Mouse (Mus musculus) heart, postnatal 36 days (tissue): ENCODE results near the gene Kctd6. TPM values are rescaled to one million over a fixed set of nuclear protein-coding genes. Genes with fewer than 3 reads are reported as not detected.
"Not testable (repeated sequence)": the region's sequence is repeated elsewhere in the genome, so short reads cannot be mapped to it uniquely, and the experiment has no call there.

ENCODE experiments used
- DNase-seq, 2 experiments: peaks; one replicate each; pipeline ENCODE4 v3.0.0; 2021 to 2022
- intact Hi-C: fragments of 180-260 bp; cut with DNase I; formaldehyde crosslinking; loops from one replicate; pipeline ENCODE4 v1.15.1; 2025
- total RNA-seq, 2 experiments: library from RNA; stranded (reverse); gene quantifications; 2 replicates each; pipeline ENCODE4 v1.2.3; 2021

Kctd6 gene
- 1 to 10 TPM; 9.3 to 9.5 TPM for total RNA-seq

DNA sequence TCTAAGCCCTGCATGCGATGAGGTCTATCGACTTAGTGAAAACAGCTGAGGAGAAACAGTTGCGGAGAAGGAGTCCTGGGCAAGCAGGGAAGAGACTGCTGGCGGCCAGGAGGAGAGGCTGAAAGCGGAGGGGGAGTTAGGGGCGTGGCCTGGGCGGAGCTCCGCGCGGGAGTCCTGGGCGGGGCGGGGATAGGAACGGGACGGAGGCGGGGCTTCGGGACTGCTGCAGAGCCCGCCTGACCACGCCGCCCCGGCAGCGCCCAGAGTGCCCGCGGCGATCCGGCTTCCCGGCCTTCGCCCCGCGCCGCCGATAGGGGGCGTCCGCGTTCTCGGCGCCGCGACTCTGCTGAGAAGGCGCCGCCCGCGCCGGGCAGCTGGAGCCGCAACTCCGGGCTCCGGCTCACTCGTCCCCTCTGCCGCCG lies at the start of gene Kctd6:
Kctd6 (plus strand) TSS at position 338 of the 422 bp plus-strand sequence.
- intact Hi-C loops: loop anchor here (2.0 kb wide), 1 partner anchor 41 kb away; the partner anchor contains the start of gene Pdhb
- DNase-seq: peak; percentile 98 to 99

DNA sequence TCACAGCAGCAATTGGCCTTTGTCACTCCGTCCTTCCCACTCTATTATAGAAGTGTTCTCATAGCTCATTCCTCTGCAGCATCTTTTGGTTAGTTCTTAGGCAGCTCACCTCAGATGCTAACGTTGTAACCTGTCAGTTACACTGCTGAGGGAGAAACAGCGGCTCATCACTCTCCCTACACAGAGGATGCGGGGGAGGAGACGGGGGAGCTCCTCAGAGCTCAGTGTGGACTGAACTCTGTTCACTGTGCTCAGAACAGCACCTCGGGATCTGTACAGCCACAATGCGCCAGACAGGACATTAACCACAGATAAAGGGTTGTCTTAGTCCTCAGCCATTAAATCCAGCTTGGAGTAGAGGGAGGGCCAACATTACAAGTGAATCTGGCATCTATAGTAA lies 49.5 kb upstream of the Kctd6 start:
- intact Hi-C loops: loop anchor here (5.0 kb wide), 1 partner anchor 197 kb away; no protein-coding TSS in a partner anchor
- no peak for DNase-seq

DNA sequence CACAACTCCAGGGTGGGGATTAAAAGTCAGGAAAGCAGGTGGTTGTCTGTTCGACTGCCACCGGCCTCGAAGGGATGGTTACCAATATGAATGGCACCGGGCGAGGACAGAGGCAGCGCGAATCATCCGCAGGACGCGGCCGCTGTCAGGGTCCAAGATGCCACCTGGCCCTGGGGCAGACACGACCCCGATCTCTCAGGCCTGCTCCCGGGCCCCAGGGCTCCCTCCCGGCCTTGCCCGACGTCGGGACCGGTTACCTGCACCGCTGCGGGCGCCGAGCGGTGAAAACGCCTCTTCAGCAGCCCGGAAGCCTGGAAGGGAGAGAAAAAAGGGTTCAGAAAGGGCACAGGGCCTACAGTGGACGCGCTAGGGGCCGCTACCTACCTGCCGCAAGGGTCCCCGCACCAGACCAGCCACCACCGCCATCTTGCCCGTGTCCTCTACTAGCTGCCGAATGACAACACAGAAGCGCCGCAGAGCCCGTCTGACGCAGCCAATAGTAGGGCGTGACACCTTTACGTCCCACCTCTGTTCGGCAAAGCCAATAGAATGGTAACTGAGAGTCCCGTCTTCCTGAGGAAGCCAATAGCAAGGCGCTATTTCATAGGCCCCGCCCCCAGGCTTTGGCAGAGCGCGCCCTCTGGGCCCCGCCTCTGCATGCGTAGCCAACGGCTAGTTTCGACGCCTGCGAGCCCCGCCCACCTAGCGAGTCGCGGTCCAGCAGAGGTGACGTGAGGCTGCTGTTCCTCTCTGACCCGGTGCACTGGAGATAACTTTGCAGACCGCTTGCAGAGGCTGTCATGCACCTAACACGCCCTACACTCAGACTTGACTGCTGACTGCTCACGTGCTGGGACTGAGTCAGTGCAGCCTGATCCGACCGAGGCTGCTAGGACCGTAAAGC lies 41.2 kb upstream of the Kctd6 start, which contains the start of gene Pdhb:
Pdhb (minus strand) TSS at position 519 of the 904 bp plus-strand sequence.
- DNase-seq: peak; percentile 97 to 98
- intact Hi-C loops: loop anchor here (2.0 to 5.0 kb wide), 4 partner anchors 42 to 210 kb away; partner anchors contain the start of genes Kctd6 and Pxk

DNA sequence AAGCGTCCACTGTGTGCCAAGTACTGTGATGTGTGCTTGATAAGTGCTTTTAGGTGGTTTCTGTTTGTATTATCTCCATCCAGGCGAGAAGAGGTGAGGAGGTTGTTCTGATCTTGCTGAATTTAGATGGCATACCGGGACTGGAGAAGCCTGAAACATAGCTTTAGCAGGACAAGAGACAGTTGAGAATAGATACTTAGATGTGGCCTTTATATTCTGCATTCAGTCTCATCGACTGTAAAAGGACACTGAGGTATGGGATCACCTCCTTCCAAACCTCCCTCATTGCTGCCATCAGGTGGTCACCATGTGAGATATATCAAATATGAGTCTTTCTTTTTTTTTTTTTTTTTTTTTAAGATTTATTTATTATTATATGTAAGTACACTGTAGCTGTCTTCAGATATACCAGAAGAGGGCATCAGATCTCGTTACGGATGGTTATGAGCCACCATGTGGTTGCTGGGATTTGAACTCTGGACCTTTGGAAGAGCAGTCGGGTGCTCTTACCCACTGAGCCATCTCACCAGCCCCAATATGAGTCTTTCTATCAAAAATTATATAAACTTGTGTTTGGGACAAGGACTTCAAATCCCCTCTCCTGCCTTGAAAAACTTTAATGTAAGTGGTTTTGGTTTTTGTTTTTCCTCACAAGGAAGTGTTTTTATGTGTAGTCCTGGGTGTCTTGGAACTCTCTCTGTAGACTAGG lies 40.2 kb upstream of the Kctd6 start:
- not testable (repeated sequence) for DNase-seq
- intact Hi-C loops: loop anchor here (2.0 to 5.0 kb wide), 4 partner anchors 41 to 211 kb away; partner anchors contain the start of genes Kctd6 and Pxk

DNA sequence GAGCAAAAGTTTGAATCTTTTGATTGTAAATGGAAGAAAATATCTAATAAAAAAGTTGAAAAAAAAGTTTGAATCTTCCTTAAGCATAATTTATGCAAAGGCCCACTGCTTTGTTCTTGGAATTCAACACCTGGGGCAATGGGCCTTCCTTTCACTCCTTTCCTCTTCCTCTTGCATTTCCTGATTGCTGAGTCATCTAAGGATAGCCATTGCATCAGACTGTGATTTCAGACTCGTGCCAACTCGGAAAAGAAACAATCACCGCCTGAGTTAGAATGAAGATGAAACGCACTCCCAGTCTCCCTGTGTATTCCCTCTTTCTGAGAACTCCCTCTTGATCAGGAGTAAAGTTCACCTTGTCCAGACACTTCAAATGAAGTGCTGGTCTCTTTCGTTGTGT lies 39.3 kb upstream of the Kctd6 start:
- no peak for DNase-seq
- intact Hi-C loops: loop anchor here (5.0 kb wide), 2 partner anchors 173 to 212 kb away; no protein-coding TSS in a partner anchor

DNA sequence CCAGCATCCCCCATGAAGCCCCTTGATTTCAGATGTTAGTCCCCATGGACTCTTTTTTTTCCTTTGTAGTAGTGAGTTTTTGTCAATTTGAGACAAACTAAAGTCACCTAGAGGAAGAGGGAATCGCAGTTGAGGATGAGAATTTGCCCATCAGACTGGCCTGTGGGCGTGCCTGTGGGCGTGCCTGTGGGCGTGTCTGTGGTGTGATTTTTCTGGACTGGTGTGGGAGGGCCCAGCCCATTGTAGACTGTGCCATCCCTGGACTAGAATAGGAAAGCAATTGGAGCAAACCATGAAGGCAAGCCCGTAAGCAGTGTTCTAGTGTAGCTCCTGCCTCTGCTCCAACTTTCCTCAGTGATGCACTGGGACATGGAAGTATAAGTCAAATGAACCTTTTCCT lies 37.7 kb upstream of the Kctd6 start:
- intact Hi-C loops: no loop called here

DNA sequence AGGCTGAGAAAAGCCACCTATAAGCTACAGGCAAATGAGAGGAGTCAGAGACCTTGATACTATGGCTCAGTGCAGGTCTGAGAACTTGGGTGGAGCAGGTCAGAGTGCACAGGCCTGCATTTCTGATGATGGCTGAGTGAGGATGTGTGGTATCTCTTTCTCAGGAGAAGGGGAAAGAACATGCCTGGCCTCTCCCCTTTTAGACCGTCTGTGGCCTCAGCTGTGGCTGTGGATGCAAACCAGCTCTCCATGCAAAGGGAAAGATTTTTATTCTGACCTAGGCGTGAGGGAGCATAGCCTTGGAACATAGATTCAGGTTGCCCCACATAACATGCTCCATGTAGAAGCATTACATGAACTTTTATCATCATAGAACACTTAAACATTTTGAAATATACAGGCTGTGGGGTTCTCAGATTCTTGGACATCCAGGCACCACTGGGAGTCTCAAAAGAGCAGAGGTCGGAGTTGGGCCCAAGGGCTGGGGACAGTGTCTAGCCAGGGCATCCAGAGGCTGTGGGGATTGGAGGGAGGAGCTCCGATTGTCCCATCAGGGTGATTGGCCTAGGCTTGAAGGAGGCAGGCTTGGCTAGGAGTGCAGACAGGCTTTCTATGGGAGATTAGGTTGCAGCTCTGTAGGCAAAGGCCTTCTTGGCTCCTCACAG lies 33.4 kb upstream of the Kctd6 start:
- DNase-seq: no peak
- intact Hi-C loops: no loop called here

More for the DNA sequence above, 37.7 kb upstream of the Kctd6 start:
- DNase-seq: no peak

DNA sequence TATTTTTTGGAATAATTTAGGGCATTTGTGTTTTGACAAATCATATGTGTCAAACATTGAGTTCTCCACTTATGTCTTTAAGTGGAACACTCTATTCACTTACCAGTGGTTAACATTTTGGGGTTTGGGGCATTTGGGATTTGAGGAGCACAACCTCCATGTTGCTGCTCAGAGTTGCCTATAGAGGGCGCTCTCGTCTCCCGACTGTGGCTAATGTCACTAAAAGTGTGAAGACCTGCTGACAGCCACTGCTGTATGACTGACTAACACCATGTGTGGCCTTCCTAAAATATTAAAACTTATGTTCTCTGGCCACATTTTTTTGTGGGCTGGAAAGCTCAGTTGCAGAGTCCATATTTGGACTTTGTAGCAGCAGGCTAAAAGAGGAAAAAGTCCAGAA lies 30.6 kb upstream of the Kctd6 start:
- DNase-seq: no peak
- intact Hi-C loops: no loop called here

DNA sequence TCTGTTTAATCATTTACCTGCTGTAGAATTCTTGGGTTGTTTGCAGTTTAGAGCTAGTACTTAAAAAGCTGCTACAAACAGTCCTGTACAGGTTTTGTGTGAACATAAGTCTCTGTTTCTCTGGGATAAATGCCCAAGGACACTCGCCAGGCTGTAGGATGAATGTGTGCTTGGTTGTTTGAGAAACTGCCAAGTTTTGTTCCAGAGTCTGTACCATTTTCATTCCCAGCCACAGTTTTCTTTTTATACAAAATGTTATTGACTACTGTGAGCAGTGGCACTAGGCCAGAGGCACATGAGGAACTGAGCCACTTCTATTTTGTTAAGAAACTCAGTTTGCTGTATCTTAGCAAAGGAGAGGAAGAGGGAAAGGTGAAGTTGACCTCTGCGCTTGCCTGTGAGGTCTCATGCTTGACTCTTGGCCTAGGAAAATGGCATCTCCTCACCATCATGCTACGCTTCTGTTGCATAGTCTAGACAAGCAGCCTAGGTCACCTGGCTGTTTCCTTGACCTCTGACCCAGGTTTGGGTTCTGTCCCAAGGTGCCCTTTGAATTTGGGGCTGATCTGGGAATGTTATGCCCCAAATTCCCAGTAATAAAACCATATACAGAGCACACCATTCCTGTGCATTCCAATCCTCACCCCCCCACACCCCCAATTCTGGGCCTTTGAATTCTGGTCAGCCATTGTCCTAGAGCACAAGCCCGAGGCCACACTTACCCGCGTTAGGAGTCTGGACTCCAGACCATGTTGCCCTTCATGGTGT lies 27.5 kb upstream of the Kctd6 start:
- intact Hi-C loops: no loop called here
- no peak for DNase-seq

DNA sequence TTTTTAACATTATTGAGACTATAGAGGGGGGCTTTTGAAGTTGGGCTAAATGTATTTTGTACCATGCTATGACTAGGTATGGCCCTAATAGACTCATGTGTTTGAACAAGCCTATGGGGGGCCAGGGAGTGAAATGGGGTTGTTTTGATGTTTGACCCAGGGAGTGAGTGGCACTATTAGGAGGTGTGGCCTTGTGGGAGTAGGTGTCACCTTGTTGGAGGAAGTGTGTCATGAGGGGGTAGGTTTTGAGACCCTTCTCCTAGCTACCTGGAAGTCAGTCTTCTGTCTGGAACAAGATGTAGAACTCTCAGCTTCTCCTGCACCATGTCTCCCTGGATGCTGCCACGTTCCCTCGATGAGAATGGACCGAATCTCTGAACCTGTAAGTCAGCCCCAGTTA lies 23.4 kb upstream of the Kctd6 start:
- DNase-seq: no peak
- intact Hi-C loops: no loop called here

DNA sequence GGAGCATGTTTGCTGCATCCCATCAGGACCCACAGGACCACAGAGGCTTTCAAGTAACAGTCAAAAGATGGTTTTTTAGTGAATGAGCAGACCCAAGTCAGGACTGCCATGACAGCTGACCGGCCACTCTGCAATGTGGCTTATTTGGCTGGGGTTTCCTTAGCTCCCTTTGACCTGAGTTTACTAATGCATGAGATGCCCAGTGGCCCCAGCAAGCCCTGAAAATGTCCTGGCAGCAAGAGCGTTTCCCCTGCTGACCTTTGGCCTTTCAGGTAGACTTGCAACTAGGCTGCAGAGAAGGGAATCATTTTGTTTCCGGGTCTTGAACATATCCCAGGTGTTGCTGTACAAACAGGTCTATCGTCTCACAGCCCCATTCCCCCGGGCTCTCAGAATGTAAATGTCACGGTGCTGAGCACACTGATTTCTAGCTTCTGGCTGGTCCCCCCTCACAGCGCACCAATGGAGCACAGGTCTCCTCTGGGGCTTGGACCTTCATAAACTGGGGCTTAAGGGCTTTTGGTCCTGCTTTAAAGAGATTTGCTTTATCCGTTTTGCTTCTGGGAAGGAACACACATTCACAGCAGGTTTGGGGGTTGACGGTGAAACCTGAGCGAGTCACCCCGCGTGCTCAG lies 22.5 kb upstream of the Kctd6 start:
- intact Hi-C loops: no loop called here
- DNase-seq: no peak

DNA sequence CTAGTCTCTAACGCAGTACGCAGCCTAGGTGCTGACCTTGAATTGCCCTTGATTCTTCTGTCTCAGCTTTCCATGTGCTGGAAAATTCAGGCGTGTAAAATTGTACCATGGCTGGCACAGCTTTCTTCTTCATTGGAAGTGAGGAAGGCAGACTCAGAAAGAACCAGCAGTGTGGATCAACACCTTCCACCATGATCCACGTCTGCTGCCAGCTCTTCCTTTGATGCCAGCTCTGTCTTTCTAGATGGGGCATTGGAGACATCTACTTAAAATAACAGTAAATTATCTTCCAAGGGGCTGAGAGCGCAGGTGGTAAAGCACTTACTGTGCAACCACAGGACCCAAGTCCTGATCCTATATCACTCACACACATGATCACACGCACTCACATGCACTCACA lies 21.2 kb upstream of the Kctd6 start:
- intact Hi-C loops: no loop called here
- no peak for DNase-seq

DNA sequence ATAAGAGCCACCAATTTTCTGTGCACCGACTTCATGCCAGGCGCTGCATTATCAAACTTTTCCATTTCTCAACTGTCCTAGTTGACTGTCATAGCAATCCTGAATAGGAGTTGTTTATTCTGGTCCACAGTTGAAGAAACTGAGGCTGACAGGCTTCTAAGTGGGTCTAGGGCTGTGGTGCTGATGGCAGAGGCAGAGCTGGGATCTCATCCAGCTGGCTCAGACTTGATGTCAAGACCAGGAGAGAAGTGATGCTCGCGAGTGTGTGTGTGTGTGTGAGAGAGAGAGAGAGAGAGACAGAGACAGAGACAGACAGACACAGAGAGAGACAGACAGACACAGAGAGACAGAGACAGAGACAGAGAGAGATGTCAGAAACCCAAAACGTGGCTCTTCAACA lies 13.2 kb upstream of the Kctd6 start:
- DNase-seq: no peak
- intact Hi-C loops: no loop called here

DNA sequence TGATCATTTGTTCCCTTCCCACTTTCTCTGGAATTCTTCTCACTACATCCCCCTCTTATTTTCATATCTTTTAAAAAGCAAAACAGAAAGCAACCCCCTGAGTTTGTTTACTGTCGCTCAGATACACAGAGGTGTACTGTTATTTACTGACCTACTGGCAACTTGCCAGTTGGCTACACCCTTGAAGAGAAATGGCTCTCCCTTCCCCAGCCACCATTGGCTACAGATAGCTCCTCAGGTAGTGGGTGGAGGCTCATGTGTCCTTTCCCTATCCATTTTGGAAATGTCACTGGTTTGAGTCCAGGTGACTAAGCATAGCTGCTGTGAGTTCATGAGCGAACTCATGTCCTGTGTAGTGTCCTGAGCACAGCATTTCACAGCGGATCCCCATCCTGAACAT lies 12.2 kb upstream of the Kctd6 start:
- intact Hi-C loops: no loop called here
- no peak for DNase-seq

DNA sequence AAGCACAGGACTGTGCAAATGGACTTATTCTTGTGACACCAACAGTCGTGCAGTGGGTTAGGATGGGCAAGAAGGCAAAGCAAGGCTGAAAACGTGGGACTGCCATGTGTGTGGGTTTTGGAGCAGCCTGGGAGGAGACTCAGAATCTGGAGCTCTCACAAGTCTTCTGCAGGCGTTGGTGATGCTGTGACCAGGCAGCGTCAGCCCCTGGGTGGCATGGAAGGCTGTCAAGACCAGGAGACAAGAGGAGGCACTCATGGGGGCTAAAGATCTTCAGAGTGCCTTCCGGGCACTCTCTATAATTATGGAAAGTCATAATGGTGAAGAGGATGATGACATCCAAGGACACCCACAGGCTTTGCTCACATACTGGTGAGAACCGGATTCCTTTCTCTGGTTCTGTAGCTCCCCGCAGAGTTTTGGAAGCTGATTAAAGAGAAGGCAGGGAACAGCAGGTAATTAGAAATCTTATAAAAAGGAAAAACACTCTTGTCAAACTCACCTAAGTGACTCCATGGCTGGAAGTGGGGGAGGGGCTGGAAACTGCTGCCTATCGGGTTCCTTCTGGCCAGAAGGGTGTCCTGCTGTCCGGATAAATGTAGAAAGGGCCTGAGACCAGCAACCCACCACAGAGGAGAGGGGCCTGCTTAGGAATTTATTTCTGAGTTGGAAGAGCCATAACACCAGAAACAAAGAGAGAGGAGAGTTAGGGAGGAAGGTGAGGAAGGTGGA lies 7.6 kb upstream of the Kctd6 start:
- intact Hi-C loops: no loop called here
- DNase-seq: no peak

DNA sequence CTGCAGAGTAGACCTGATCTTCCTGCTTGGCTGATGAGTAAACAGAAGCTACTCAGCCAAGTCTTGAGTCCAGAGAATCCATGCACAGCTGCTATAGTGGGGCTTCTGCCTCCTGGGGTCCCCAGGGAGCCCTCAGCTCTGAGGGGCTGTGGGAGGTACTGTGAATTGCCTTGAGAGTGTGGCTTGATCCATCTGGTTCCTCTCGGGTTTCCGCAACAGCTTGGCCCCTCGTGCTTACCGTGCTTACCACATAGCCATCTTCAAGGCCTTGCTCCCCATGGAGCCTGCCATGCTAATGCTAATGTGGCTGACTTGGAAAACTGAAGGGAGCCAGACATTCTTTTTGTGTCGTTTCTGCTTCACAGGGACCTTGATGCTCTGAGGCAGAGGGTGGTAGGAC lies 6.8 kb upstream of the Kctd6 start:
- no peak for DNase-seq
- intact Hi-C loops: no loop called here

DNA sequence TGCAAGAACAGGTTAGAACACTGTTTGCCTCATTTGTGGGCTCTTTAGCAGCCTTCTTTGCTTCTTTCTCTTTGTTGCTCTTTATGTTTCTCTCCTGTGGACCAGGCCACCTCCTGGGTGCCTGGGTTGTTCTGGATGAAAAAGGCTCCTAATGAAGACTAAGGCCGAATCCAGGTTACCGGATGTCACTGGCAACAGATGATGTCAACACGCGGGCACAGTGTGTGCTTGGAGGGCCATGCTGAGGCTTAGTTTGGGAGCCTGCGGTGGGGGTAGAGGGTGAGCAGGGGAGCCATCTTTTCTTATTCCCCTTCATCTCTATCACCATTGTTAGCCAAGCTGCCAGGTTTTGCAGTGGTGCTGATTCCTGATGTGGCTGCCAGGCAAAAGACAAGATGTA lies 6.4 kb upstream of the Kctd6 start:
- intact Hi-C loops: no loop called here
- DNase-seq: no peak

DNA sequence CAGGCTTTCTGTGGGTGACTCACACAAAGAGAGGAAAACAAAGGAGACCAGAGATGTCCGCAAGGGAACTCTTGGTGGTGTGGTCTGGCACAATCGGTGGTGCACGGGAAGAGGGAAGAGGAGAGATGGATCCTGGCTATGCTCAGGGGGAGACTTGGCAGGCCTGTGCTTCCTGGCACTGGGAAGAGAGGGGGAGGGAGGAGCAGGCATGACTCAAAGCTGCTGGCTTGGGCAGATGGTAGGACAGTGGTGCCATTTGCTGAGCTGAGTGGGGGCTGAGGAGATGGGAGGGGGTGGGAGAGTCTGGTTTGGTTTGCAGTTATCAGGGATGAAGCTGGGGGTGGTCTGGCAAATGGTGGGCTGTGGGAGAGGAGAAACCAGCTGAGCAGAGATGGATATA lies 5.1 kb upstream of the Kctd6 start:
- intact Hi-C loops: no loop called here
- DNase-seq: no peak

DNA sequence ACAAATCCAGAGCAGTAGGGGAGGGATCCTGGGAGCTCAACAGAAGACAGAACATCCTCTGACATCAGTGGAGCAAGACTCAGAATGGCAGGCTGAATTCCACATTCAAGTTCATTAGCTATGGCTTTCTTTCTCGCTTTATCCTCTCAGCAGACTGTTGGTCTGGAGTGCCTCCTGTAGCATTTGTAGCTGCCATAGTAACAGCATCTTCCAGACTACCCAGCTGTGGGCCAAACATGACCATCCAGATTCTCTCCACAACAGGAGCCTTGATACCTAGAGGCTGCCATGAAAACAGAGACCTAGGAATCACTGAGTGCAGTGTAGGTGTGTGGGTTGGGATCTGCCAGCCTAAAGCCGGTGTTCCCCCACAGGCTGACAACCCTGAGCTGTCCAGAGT lies 4.0 kb upstream of the Kctd6 start:
- intact Hi-C loops: no loop called here

More for the DNA sequence above, 4.0 kb upstream of the Kctd6 start:
- DNase-seq: no peak
